Mouse (Mus musculus): ENCODE results near the gene Usp49. TPM values are rescaled to one million over a fixed set of nuclear protein-coding genes. Genes with fewer than 3 reads are reported as not detected.
"Not testable (repeated sequence)": the region's sequence is repeated elsewhere in the genome, so short reads cannot be mapped to it uniquely, and the experiment has no call there.

The Usp49 gene
- total RNA-seq, 2 experiments from 2014 or later, result 12.7 to 13.3 TPM

GRCm38 (mm10) chr17:47609182-47609581 lies 21.3 kb upstream of the Usp49 start:
- no peak for DNase-seq (ENCODE audit: low spot score in 2 of 2)

GRCm38 (mm10) chr17:47610849-47611660 lies 19.4 kb upstream of the Usp49 start, which contains the start of the genes Bysl, Med20 and Gm20517:
Bysl (minus strand) TSS chr17:47611492.
Med20 (plus strand) TSS chr17:47611582.
Gm20517 (plus strand) TSS chr17:47611589.
- DNase-seq (ENCODE audit: low spot score in 2 of 2), result peak; percentile 90 to 96

GRCm38 (mm10) chr17:47611661-47611982 lies 18.9 kb upstream of the Usp49 start:
- DNase-seq (ENCODE audit: low spot score in 2 of 2), result no peak

GRCm38 (mm10) chr17:47614018-47614417 lies 16.5 kb upstream of the Usp49 start:
- no peak for DNase-seq (ENCODE audit: low spot score in 2 of 2)

- DNase-seq (ENCODE audit: low spot score in 2 of 2), result no peak
These were observed 14.4 kb upstream of the Usp49 start for GRCm38 (mm10) chr17:47616119-47616518.

GRCm38 (mm10) chr17:47616652-47617051 lies 13.8 kb upstream of the Usp49 start:
- no peak for DNase-seq (ENCODE audit: low spot score in 2 of 2)

GRCm38 (mm10) chr17:47617605-47618307 lies 12.7 kb upstream of the Usp49 start:
- no peak for DNase-seq (ENCODE audit: low spot score in 2 of 2)

- DNase-seq (ENCODE audit: low spot score in 2 of 2), result no peak
These were observed 11.8 kb upstream of the Usp49 start for GRCm38 (mm10) chr17:47618556-47619311.

GRCm38 (mm10) chr17:47622912-47623554 lies 7.5 kb upstream of the Usp49 start:
- DNase-seq (ENCODE audit: low spot score in 2 of 2), result no peak

GRCm38 (mm10) chr17:47624572-47624971 lies 5.9 kb upstream of the Usp49 start:
- DNase-seq (ENCODE audit: low spot score in 2 of 2), result not testable (repeated sequence)

GRCm38 (mm10) chr17:47625088-47625487 lies 5.4 kb upstream of the Usp49 start:
- DNase-seq (ENCODE audit: low spot score in 2 of 2), result no peak

- no peak for DNase-seq (ENCODE audit: low spot score in 2 of 2)
These were observed 4.5 kb upstream of the Usp49 start for GRCm38 (mm10) chr17:47626031-47626430.

GRCm38 (mm10) chr17:47627791-47628190 lies 2.7 kb upstream of the Usp49 start:
- no peak for DNase-seq (ENCODE audit: low spot score in 2 of 2)

GRCm38 (mm10) chr17:47628851-47629676 lies 1.4 kb upstream of the Usp49 start:
- peak; percentile 82 to 90 for DNase-seq (ENCODE audit: low spot score in 2 of 2)

- DNase-seq (ENCODE audit: low spot score in 2 of 2), result peak in 1 of 2 experiments; percentile 27
These were observed 493 bp upstream of the Usp49 start for GRCm38 (mm10) chr17:47629717-47630677.

GRCm38 (mm10) chr17:47632181-47632840 lies 1.8 kb downstream of the Usp49 start:
- DNase-seq (ENCODE audit: low spot score in 2 of 2), result no peak

- no peak for DNase-seq (ENCODE audit: low spot score in 2 of 2)
These were observed 3.7 kb downstream of the Usp49 start for GRCm38 (mm10) chr17:47633999-47634770.

- DNase-seq (ENCODE audit: low spot score in 2 of 2), result no peak
These were observed 12.5 kb downstream of the Usp49 start for GRCm38 (mm10) chr17:47642992-47643391.
